Mouse (Mus musculus): ENCODE measurements around the gene Polr2h. TPM values are rescaled to one million over a fixed set of nuclear protein-coding genes. Genes with fewer than 3 reads are reported as not detected.
A peak's percentile ranks its signal among the peaks of the same experiment; 100 is the strongest.

Polr2h gene
- polyA plus RNA-seq, 1 experiment from 2014 or later, result 58.4 TPM

- peak; percentile 65 for ATAC-seq (ENCODE audit: insufficient number of reproducible peaks, insufficient read depth, low FRiP score, low read depth)
- Histone ChIP-seq H3K27ac (replicated peaks in 1 of 2; ENCODE audit: control insufficient read depth in 1 of 2, insufficient read depth in 1 of 2, low read depth in 2 of 2, low read length in 2 of 2) (peak overlapping the region; percentile 2 to 16; a peak in 2 of 4 replicates), H3K9me3 (ENCODE audit: control insufficient read depth, low read length) (no peaks in the 10 kb centered on the region), H3K4me2 (ENCODE audit: low read length) (peak overlapping the region; percentile 6; the same call in 1 of the 2 replicates), H3K9ac (ENCODE audit: low read length) (peak overlapping the region; percentile 59), H3K4me3 (ENCODE audit: control insufficient read depth in 1 of 2, insufficient read depth in 1 of 2, low read depth in 1 of 2, low read length in 2 of 2) (no peak overlapping the region), H3K36me3 (ENCODE audit: control insufficient read depth, insufficient read depth, low read length) (peaks cover 22% of the 10 kb centered on the region), H3K27me3 (ENCODE audit: control insufficient read depth, insufficient read depth, low read length) (no peaks in the 10 kb centered on the region), H3K4me1 (ENCODE audit: control insufficient read depth in 2 of 2, insufficient read depth in 2 of 2, low read length in 2 of 2) (peaks cover 13 to 16% of the 10 kb centered on the region in 2 experiments)
- WGBS, result 5% methylated on average over 8 of the region's 8 CpGs
Observed at GRCm38 (mm10) chr16:20702522-20702893, 15.0 kb upstream of the Polr2h start.

DNA sequence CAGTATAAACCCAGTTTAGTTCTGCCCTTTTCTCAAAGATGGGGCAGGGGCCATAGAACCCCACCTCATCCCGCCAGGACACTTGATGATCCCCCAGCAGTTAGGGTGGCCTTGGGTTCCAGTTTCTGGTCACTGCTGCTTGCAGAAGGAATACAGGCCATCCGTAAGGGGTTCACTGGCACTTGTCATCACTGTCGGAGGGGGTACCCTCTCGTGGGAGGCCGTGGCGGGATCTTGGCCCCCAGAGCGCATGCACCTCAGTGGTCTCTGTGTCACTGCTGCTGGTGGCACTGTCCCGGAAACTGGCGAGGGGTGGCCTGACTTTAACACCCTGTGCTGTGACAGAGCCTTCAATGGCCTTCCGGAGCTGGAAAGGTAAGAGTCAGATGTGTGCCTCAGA is 14.4 kb upstream of the Polr2h start:
- Histone ChIP-seq H3K9me3 (ENCODE audit: control insufficient read depth, low read length) (no peaks in the 10 kb centered on the region), H3K36me3 (ENCODE audit: control insufficient read depth, insufficient read depth, low read length) (peaks cover 24% of the 10 kb centered on the region), H3K4me2 (ENCODE audit: low read length) (no peak overlapping the region), H3K27ac (replicated peaks in 1 of 2; ENCODE audit: control insufficient read depth in 1 of 2, insufficient read depth in 1 of 2, low read depth in 2 of 2, low read length in 2 of 2) (no peak overlapping the region), H3K4me3 (ENCODE audit: control insufficient read depth in 1 of 2, insufficient read depth in 1 of 2, low read depth in 1 of 2, low read length in 2 of 2) (no peak overlapping the region), H3K4me1 (ENCODE audit: control insufficient read depth in 2 of 2, insufficient read depth in 2 of 2, low read length in 2 of 2) (peaks cover 13 to 16% of the 10 kb centered on the region in 2 experiments), H3K9ac (ENCODE audit: low read length) (no peak overlapping the region), H3K27me3 (ENCODE audit: control insufficient read depth, insufficient read depth, low read length) (no peaks in the 10 kb centered on the region)
- WGBS, result 90% methylated on average over 10 of the region's 10 CpGs
- no peak for ATAC-seq (ENCODE audit: insufficient number of reproducible peaks, insufficient read depth, low FRiP score, low read depth)

- peaks cover 26% of the 10 kb centered on the region for H3K36me3 ChIP-seq (ENCODE audit: control insufficient read depth, insufficient read depth, low read length)
Observed at GRCm38 (mm10) chr16:20703699-20704400, 13.6 kb upstream of the Polr2h start.

GRCm38 (mm10) chr16:20705786-20706185 is 11.7 kb upstream of the Polr2h start:
- Histone ChIP-seq H3K9ac (ENCODE audit: low read length) (no peak overlapping the region), H3K9me3 (ENCODE audit: control insufficient read depth, low read length) (no peaks in the 10 kb centered on the region), H3K4me1 (ENCODE audit: control insufficient read depth in 2 of 2, insufficient read depth in 2 of 2, low read length in 2 of 2) (peaks cover 13 to 16% of the 10 kb centered on the region in 2 experiments), H3K27ac (replicated peaks in 1 of 2; ENCODE audit: control insufficient read depth in 1 of 2, insufficient read depth in 1 of 2, low read depth in 2 of 2, low read length in 2 of 2) (no peak overlapping the region), H3K27me3 (ENCODE audit: control insufficient read depth, insufficient read depth, low read length) (no peaks in the 10 kb centered on the region), H3K4me3 (ENCODE audit: control insufficient read depth in 1 of 2, insufficient read depth in 1 of 2, low read depth in 1 of 2, low read length in 2 of 2) (no peak overlapping the region), H3K36me3 (ENCODE audit: control insufficient read depth, insufficient read depth, low read length) (peaks cover 20% of the 10 kb centered on the region; the same call in 1 of the 2 replicates), H3K4me2 (ENCODE audit: low read length) (no peak overlapping the region)
- no peak for ATAC-seq (ENCODE audit: insufficient number of reproducible peaks, insufficient read depth, low FRiP score, low read depth)
- WGBS, result 64% methylated on average over 3 of the region's 3 CpGs

More at GRCm38 (mm10) chr16:20703699-20704400, 13.6 kb upstream of the Polr2h start:
- Histone ChIP-seq H3K27ac (replicated peaks in 1 of 2; ENCODE audit: control insufficient read depth in 1 of 2, insufficient read depth in 1 of 2, low read depth in 2 of 2, low read length in 2 of 2) (no peak overlapping the region), H3K9me3 (ENCODE audit: control insufficient read depth, low read length) (no peaks in the 10 kb centered on the region), H3K4me3 (ENCODE audit: control insufficient read depth in 1 of 2, insufficient read depth in 1 of 2, low read depth in 1 of 2, low read length in 2 of 2) (no peak overlapping the region), H3K27me3 (ENCODE audit: control insufficient read depth, insufficient read depth, low read length) (no peaks in the 10 kb centered on the region), H3K4me2 (ENCODE audit: low read length) (no peak overlapping the region), H3K9ac (ENCODE audit: low read length) (no peak overlapping the region), H3K4me1 (ENCODE audit: control insufficient read depth in 2 of 2, insufficient read depth in 2 of 2, low read length in 2 of 2) (peaks cover 13 to 16% of the 10 kb centered on the region in 2 experiments)
- WGBS, result 88% methylated on average over 6 of the region's 6 CpGs
- ATAC-seq (ENCODE audit: insufficient number of reproducible peaks, insufficient read depth, low FRiP score, low read depth), result no peak

DNA sequence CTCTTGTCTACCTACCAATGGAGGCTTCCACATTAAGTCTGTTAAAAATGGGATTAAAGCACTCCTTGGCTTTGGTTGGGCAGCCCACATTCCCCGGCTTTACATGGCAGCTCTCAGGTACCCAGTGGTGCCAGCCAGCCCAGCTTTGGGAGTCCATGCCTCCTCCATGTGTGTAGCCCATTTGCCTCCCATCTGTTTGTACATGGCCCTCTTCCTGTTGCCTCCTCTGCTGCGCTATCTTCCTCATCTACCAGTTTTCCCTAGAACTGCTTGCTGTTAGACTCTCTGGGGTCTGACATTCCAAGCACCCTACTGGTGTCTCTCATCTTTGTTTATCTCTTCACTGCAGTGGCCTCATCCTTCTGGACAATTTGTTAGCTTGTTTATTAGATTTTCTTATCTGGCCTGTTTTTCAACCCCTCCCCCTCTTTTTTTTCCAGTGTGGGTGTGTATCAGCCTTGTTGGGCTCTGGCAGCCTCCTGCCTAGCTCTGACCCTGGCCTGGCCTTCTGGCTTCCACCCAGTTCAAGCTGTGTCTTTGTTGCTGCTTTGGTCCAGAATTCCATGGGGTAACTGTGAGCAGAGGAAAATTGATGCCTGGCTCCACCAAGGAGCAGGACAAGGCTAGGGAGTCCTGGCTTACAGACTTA is 10.9 kb upstream of the Polr2h start:
- Histone ChIP-seq H3K4me1 (ENCODE audit: control insufficient read depth in 2 of 2, insufficient read depth in 2 of 2, low read length in 2 of 2) (peaks cover 13% of the 10 kb centered on the region in 2 experiments), H3K9ac (ENCODE audit: low read length) (no peak overlapping the region), H3K9me3 (ENCODE audit: control insufficient read depth, low read length) (no peaks in the 10 kb centered on the region), H3K27me3 (ENCODE audit: control insufficient read depth, insufficient read depth, low read length) (no peaks in the 10 kb centered on the region), H3K36me3 (ENCODE audit: control insufficient read depth, insufficient read depth, low read length) (peaks cover 26% of the 10 kb centered on the region), H3K27ac (replicated peaks in 1 of 2; ENCODE audit: control insufficient read depth in 1 of 2, insufficient read depth in 1 of 2, low read depth in 2 of 2, low read length in 2 of 2) (no peak overlapping the region), H3K4me3 (ENCODE audit: control insufficient read depth in 1 of 2, insufficient read depth in 1 of 2, low read depth in 1 of 2, low read length in 2 of 2) (no peak overlapping the region), H3K4me2 (ENCODE audit: low read length) (no peak overlapping the region)
- ATAC-seq (ENCODE audit: insufficient number of reproducible peaks, insufficient read depth, low FRiP score, low read depth), result no peak
- WGBS, result 84% methylated on average over 2 of the region's 2 CpGs

DNA sequence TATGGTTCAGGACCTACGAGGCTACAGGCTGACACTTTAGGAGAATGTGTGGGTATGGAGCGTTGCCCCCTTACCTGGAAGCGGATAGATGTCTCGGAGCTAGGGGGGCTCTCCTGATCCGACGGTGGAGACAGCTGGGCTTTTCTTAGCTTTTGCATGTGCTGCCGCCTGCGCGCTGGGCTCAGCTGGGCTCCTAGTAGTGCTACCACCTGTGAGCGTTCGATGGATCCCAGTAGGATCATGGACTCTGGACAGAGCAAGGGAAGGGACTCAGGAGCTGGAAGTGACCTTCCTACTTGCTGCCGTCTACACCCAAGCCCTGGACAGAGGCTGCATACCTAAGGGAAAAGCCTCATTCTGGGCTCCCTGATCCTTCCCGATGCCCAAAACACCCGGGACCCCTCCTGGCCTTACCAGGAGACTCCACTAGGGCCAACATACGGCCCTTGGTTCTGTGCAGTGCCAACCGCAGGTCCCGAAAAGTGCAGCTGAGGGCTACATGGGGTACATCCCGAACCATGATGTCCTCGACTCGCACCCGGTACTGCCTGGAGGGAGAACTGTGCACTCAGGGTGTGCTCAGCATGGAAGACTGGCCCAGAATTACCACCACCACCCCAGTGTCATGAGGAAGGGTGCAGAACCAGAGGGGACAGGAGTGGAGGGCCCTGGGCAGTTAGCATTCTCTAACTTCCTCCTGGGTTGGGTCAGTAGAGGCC is 9.1 kb upstream of the Polr2h start:
- 90% methylated on average over 21 of the region's 21 CpGs for WGBS
- Histone ChIP-seq H3K27me3 (ENCODE audit: control insufficient read depth, insufficient read depth, low read length) (no peaks in the 10 kb centered on the region), H3K36me3 (ENCODE audit: control insufficient read depth, insufficient read depth, low read length) (peaks cover 37% of the 10 kb centered on the region), H3K9me3 (ENCODE audit: control insufficient read depth, low read length) (no peaks in the 10 kb centered on the region), H3K9ac (ENCODE audit: low read length) (no peak overlapping the region), H3K4me2 (ENCODE audit: low read length) (no peak overlapping the region), H3K4me1 (ENCODE audit: control insufficient read depth in 2 of 2, insufficient read depth in 2 of 2, low read length in 2 of 2) (no peaks in the 10 kb centered on the region), H3K4me3 (ENCODE audit: control insufficient read depth in 1 of 2, insufficient read depth in 1 of 2, low read depth in 1 of 2, low read length in 2 of 2) (no peak overlapping the region), H3K27ac (replicated peaks in 1 of 2; ENCODE audit: control insufficient read depth in 1 of 2, insufficient read depth in 1 of 2, low read depth in 2 of 2, low read length in 2 of 2) (no peak overlapping the region)
- no peak for ATAC-seq (ENCODE audit: insufficient number of reproducible peaks, insufficient read depth, low FRiP score, low read depth)

DNA sequence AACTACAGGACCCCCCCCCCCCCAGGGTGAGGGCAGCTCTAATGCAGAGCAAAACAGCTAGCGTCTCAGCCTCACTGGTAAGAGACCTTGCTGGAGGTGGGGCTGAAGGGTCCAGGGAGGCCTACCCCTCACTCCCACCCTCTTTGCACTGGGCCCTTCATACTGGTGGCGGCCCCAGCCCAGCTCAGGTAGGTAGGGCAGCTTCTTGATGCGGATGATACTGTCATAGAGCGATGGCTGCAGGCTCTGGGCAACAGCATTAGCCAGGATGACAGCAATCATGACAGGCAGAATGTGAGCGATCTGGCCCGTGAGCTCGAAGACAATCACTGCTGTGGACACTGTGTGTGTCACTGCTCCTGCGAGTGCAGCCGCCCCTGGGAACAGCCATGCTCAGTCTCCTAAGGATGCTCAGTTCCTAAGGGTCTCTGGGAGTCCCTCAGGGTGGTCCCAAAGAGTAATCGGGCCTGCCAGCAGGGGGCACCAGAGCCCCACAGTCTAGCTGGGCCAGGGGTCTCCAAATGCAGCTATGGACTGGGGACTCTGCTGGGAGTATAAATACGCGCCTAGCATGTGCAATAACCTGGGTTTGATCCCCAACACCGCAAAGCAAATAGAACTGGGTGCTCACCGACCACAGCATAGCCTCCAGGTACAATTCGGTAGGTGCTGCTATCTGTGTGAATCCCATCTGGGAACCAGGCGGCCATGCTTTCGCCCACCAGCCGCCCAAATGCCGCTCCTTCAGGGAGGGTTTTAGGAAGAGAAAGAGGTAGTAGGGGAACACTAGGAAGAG is 8.3 kb upstream of the Polr2h start:
- Histone ChIP-seq H3K4me2 (ENCODE audit: low read length) (no peak overlapping the region), H3K36me3 (ENCODE audit: control insufficient read depth, insufficient read depth, low read length) (peaks cover 37% of the 10 kb centered on the region), H3K9me3 (ENCODE audit: control insufficient read depth, low read length) (no peaks in the 10 kb centered on the region), H3K4me3 (ENCODE audit: control insufficient read depth in 1 of 2, insufficient read depth in 1 of 2, low read depth in 1 of 2, low read length in 2 of 2) (no peak overlapping the region), H3K27me3 (ENCODE audit: control insufficient read depth, insufficient read depth, low read length) (no peaks in the 10 kb centered on the region), H3K9ac (ENCODE audit: low read length) (no peak overlapping the region), H3K27ac (replicated peaks in 1 of 2; ENCODE audit: control insufficient read depth in 1 of 2, insufficient read depth in 1 of 2, low read depth in 2 of 2, low read length in 2 of 2) (no peak overlapping the region), H3K4me1 (ENCODE audit: control insufficient read depth in 2 of 2, insufficient read depth in 2 of 2, low read length in 2 of 2) (peaks cover 2 to 5% of the 10 kb centered on the region in 2 experiments)
- 70% methylated on average over 19 of the region's 19 CpGs for WGBS
- ATAC-seq (ENCODE audit: insufficient number of reproducible peaks, insufficient read depth, low FRiP score, low read depth), result no peak
